Mouse (Mus musculus): ENCODE results near the gene Stxbp5l.
"Not testable (repeated sequence)": the region's sequence is repeated elsewhere in the genome, so short reads cannot be mapped to it uniquely, and the experiment has no call there.

The Stxbp5l gene

DNA sequence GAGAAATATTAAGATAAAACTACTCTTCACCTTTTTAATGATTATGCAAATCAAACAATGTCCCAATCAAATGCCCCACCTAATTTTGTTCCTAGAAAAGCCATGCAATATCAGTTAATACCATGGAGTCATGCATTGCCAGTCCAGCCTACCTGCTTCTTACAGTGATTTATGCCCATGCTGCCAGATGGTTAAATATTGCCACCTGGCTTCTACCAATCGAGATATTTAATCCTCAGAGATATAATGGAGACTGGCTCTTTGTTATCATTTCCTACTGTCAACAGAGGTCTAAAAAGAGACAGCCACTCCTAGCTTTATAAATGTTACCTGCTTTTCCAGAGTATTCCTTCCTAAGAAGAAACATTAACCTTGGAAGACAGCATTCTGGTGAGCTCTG, 104.6 kb downstream of the Stxbp5l start:
- DNase-seq (ENCODE audit: low spot score in 2 of 2) = no peak

GRCm38 (mm10) chr16:37273681-37274080, 111.1 kb downstream of the Stxbp5l start:
- no peak for DNase-seq (ENCODE audit: low spot score in 2 of 2)

GRCm38 (mm10) chr16:37261678-37262077, 123.1 kb downstream of the Stxbp5l start:
- no peak for DNase-seq (ENCODE audit: low spot score in 2 of 2)

- no peak for DNase-seq (ENCODE audit: low spot score in 2 of 2)
These were observed 165.6 kb downstream of the Stxbp5l start for GRCm38 (mm10) chr16:37219151-37219550.

GRCm38 (mm10) chr16:37208783-37209182, 176.0 kb downstream of the Stxbp5l start:
- DNase-seq (ENCODE audit: low spot score in 2 of 2) = no peak

DNA sequence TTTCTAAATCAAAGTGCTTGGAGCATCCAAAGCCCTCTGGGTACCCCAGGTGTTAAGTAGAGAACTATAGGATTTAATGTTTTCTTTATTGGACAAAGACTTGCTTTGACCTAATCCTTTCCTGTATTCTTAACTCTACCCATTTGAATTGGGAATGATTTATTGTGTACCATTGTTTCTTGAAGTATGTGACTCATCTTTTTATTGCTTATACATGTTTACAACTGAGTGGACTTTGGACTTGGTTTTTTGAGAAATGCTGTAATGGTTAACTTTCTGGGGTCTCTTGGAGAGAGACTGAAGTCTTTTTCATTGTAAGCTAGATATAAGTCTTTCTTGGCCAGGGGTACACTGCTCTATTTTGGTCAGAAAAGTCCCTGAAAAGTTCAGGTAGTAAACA, 190.6 kb downstream of the Stxbp5l start:
- no peak for DNase-seq (ENCODE audit: low spot score in 2 of 2)

- not testable (repeated sequence) for DNase-seq (ENCODE audit: low spot score in 2 of 2)
These were observed 259.6 kb downstream of the Stxbp5l start for GRCm38 (mm10) chr16:37125190-37125589.

GRCm38 (mm10) chr16:37109285-37109684, 275.5 kb downstream of the Stxbp5l start:
- DNase-seq (ENCODE audit: low spot score in 2 of 2) = no peak

DNA sequence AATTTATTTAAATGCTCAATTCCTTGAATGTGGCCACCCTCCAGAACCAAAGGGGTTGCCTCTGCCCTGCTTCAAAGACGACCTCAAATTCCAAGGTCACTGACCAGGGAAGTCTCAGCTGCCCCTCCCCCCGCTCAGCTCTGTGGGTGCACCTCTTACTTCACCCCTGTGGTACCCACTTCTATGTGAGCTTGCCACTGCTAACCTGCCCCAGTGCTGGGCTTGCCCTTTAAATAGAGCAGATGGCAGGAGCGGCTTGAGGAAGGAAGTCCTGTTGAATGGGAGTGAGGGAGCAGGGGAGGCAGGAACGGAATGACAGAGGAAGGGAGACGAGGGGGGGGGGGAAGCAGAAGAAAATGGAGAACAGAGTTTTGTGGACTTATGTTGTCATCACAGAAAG, 276.0 kb downstream of the Stxbp5l start:
- DNase-seq (ENCODE audit: low spot score in 2 of 2) = no peak

GRCm38 (mm10) chr16:37094169-37094833, 290.5 kb downstream of the Stxbp5l start:
- no peak for DNase-seq (ENCODE audit: low spot score in 2 of 2)

- no peak for DNase-seq (ENCODE audit: low spot score in 2 of 2)
These were observed 295.1 kb downstream of the Stxbp5l start for GRCm38 (mm10) chr16:37089648-37090047.

GRCm38 (mm10) chr16:37072354-37072753, 312.4 kb downstream of the Stxbp5l start:
- DNase-seq (ENCODE audit: low spot score in 2 of 2) = no peak

All from urinary bladder, postnatal 36 days (tissue).